Mouse (Mus musculus): ENCODE measurements at regions not wholly inside any gene's neighbourhood (a gene's known extent, or its start where the extent isn't known, plus 50 kb on each side); places are given as distances from the start of the nearest gene placed in this dataset.
A peak's percentile ranks its signal among the peaks of the same experiment; 100 is the strongest.

DNA sequence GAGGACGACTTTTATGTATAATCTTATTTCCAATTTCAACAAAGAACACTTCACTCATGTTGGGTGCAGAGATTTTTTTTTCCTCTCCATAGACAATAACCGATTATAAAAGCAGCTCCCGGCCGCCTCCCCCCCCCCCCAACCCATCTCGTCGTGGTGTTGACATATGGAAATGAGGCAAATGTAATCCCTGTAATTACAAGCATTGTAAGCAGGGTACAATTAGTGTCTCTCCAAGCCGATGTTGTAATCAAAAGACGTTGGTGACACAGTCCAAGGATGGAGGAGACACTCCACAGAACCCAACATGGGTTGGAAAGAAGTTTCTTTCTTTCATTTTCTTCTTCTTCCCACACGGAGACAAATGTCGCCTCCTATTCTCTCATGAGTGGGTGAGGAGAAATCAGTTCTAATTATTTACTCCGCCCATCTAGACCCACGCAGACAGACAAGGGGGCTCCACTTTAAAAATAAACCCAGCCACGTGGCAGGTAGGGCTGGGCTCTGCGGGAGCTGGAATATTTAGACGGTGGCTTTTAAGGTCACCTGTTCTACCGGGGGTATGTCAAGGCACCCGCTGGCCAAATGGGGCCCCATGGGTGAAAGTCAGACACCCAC lies 110.0 kb downstream of the Gm26897 start:
- Histone ChIP-seq H3K27me3 (ENCODE audit: poor library complexity, severe bottlenecking) (peaks cover 71% of the 10 kb centered on the region), H3K4me3 (peak overlapping the region; percentile 14), H3K36me3 (replicated peaks) (no peaks in the 10 kb centered on the region), H3K27ac (peak overlapping the region; percentile 75; the same call in 1 of the 2 replicates), H3K4me1 (peaks cover 34% of the 10 kb centered on the region), H3K9me3 (no peaks in the 10 kb centered on the region)
- WGBS: 37% methylated on average over 17 of the region's 17 CpGs
- DNase-seq (ENCODE audit: extremely low spot score, low spot score): no peak

- no peaks in the 10 kb centered on the region for H3K36me3 ChIP-seq (replicated peaks)
- H3K4me1 ChIP-seq: peaks cover 34% of the 10 kb centered on the region
- H3K27me3 ChIP-seq (ENCODE audit: poor library complexity, severe bottlenecking): peaks cover 63% of the 10 kb centered on the region
- no peak for DNase-seq (ENCODE audit: extremely low spot score, low spot score)
- H3K4me3 ChIP-seq: no peak overlapping the region
- H3K9me3 ChIP-seq: no peaks in the 10 kb centered on the region
- H3K27ac ChIP-seq: peak overlapping the region; percentile 75
- WGBS: 46% methylated on average over 3 of the region's 3 CpGs
Observed at GRCm38 (mm10) chr5:111844528-111844927, 110.8 kb downstream of the Gm26897 start.

DNA sequence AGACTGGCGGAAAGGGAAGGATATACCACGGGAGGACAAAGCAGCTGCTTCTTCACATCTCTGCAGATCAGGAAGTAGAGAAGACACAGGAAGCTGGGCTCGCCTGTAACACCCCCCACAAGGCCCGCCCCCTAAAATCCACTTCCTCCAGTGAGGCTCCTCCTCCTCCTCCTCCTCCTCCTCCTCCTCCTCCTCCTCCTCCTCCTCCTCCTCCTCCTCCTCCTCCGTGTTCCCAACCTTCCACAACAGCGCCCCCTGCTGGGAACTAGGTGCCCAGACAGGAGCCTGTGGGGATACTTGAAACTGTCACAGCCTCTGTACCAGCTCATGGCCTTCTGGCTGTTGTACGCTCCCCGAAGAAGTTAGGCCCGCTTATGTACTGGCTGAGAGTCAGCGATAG lies 115.2 kb downstream of the Gm26897 start:
- Histone ChIP-seq H3K36me3 (replicated peaks) (no peaks in the 10 kb centered on the region), H3K27ac (no peak overlapping the region), H3K9me3 (no peaks in the 10 kb centered on the region), H3K4me1 (peaks cover 30% of the 10 kb centered on the region), H3K27me3 (ENCODE audit: poor library complexity, severe bottlenecking) (peaks cover 33% of the 10 kb centered on the region), H3K4me3 (no peak overlapping the region)
- 84% methylated on average over 9 of the region's 10 CpGs for WGBS
- DNase-seq (ENCODE audit: extremely low spot score, low spot score): no peak

DNA sequence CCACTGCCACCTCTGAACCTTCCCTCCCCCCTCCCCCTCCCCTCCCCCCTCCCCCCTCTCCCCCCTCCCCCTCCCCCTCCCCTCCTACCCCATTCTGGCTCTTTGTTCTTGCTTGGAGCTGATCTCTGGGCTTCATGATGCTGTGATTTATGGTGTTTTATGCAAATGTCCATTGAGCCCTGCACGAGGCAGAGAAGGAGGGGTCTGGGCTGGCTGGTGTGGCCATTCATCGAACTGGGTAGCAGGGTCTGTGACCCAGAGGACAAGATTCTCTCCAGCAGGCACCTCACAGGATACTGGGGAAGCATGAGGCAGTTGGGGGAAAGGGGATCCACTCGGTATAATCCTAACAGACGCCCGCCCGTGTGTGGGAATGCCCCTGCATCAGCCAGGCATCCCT lies 119.0 kb downstream of the Gm26897 start:
- no peak overlapping the region for H3K4me3 ChIP-seq
- WGBS: 60% methylated on average over 6 of the region's 6 CpGs
- H3K27me3 ChIP-seq (ENCODE audit: poor library complexity, severe bottlenecking): peaks cover 20% of the 10 kb centered on the region; the same call in 1 of the 2 replicates
- no peaks in the 10 kb centered on the region for H3K36me3 ChIP-seq (replicated peaks)
- no peak for DNase-seq (ENCODE audit: extremely low spot score, low spot score)
- H3K27ac ChIP-seq: peak overlapping the region; percentile 69; the same call in 1 of the 2 replicates
- H3K9me3 ChIP-seq: no peaks in the 10 kb centered on the region
- peaks cover 35% of the 10 kb centered on the region for H3K4me1 ChIP-seq

DNA sequence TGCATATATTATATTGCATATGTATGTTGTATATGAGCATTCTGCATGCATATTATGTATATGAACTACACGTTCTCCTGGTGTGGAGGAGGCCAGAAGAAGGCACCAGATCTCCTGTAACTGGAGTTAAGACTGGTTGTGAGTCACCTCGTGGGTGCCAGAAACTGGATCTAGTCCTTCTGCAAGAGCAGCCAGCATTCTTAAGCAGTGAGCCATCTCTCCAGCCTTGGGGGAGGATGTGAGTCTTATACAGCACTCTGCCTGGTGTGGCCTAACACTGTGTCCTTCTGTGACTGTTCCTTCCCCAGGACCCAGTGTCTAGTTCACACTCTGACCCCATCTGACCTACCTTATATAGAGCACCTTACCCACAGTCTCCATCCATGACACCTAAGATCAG lies 121.6 kb downstream of the Gm26897 start:
- Histone ChIP-seq H3K4me1 (peaks cover 45% of the 10 kb centered on the region), H3K4me3 (no peak overlapping the region), H3K27me3 (ENCODE audit: poor library complexity, severe bottlenecking) (peaks cover 26% of the 10 kb centered on the region; the same call in 1 of the 2 replicates), H3K36me3 (replicated peaks) (no peaks in the 10 kb centered on the region), H3K27ac (no peak overlapping the region), H3K9me3 (0 out of 2 replicates have a peak, but pooled peaks cover 2% of the 10 kb centered on the region)
- DNase-seq (ENCODE audit: extremely low spot score, low spot score): no peak
- 75% methylated on average over 2 of the region's 2 CpGs for WGBS

DNA sequence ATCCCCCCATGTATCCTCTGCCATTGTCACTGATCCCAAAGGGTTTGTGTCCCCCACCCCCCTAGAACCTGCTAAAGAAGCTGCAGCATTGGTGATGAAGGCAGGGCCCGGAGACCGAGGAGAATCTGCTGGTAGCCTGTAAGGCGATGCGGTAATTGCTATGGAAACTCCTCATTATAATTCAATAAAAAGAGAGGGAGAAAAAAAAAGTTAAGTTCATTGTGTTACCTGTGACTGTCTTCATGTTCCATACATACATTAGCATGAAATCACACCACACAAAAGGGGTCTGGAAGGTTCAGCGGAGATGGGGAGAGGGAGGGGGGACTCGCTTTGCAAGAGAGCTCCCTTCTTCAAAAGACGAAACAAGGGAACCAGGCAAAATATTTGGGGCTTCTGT lies 123.5 kb downstream of the Gm26897 start:
- H3K27ac ChIP-seq: peak overlapping the region; percentile 51
- H3K27me3 ChIP-seq (ENCODE audit: poor library complexity, severe bottlenecking): peaks cover 19% of the 10 kb centered on the region; the same call in 1 of the 2 replicates
- DNase-seq (ENCODE audit: extremely low spot score, low spot score): no peak
- H3K4me1 ChIP-seq: peaks cover 44% of the 10 kb centered on the region
- no peak overlapping the region for H3K4me3 ChIP-seq
- peaks cover 2% of the 10 kb centered on the region; the same call in 1 of the 2 replicates for H3K9me3 ChIP-seq
- WGBS: 80% methylated on average over 7 of the region's 7 CpGs
- H3K36me3 ChIP-seq (replicated peaks): no peaks in the 10 kb centered on the region

GRCm38 (mm10) chr5:111860436-111860835 lies 126.7 kb downstream of the Gm26897 start:
- Histone ChIP-seq H3K4me1 (peaks cover 24% of the 10 kb centered on the region), H3K36me3 (replicated peaks) (no peaks in the 10 kb centered on the region), H3K27me3 (ENCODE audit: poor library complexity, severe bottlenecking) (peaks cover 22% of the 10 kb centered on the region; the same call in 1 of the 2 replicates), H3K4me3 (no peak overlapping the region), H3K27ac (no peak overlapping the region), H3K9me3 (peaks cover 2% of the 10 kb centered on the region; the same call in 1 of the 2 replicates)
- DNase-seq (ENCODE audit: extremely low spot score, low spot score): no peak
- 88% methylated on average over 1 of the region's 1 CpGs for WGBS

DNA sequence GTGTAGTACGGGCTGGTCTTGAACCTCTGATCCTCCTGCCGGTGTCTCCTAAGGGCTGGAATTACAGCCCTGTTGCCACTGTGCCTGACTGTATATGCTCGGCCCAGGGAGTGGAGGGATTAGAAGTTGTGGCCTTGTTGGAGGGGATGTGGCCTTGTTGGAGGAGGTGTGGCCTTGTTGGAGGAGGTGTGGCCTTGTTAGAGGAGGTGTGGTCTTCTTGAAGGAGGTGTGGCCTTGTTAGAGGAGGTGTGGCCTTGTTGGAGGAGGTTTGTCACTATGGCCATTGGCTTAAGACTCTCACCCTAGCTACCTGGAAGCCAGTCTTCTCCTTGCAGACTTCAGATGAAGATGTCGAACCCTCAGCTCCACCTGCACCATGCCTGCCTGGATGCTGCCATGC lies 128.6 kb downstream of the Gm26897 start:
- WGBS: 88% methylated on average over 4 of the region's 4 CpGs

DNA sequence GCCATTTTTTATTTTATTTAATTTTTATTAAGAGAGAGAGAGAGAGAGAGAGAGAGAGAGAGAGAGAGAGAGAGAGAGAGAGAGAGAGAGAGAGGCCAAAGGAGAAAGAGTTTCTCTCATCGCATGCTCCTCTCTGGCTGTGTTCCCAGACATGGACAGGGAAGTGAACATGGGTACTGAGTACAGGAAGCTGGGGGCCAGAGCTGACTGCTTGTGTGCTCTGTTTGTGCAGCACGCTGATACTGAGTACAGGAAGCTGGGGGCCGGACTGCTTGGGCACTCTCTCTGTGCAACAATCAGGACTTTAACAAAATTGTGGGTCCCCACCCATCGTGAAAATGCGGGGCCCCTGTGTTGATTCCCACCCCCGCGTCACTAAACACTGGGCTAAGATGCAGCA lies 130.2 kb downstream of the Gm26897 start:
- 83% methylated on average over 7 of the region's 7 CpGs for WGBS
- Histone ChIP-seq H3K27ac (no peak overlapping the region), H3K4me1 (0 out of 2 replicates have a peak, but pooled peaks cover 3% of the 10 kb centered on the region)

More for the DNA sequence above, 128.6 kb downstream of the Gm26897 start:
- Histone ChIP-seq H3K4me3 (no peak overlapping the region), H3K27me3 (ENCODE audit: poor library complexity, severe bottlenecking) (peaks cover 25% of the 10 kb centered on the region; the same call in 1 of the 2 replicates), H3K9me3 (peaks cover 2% of the 10 kb centered on the region; the same call in 1 of the 2 replicates), H3K27ac (no peak overlapping the region), H3K36me3 (replicated peaks) (no peaks in the 10 kb centered on the region), H3K4me1 (peaks cover 13% of the 10 kb centered on the region)
- DNase-seq (ENCODE audit: extremely low spot score, low spot score): no peak

DNA sequence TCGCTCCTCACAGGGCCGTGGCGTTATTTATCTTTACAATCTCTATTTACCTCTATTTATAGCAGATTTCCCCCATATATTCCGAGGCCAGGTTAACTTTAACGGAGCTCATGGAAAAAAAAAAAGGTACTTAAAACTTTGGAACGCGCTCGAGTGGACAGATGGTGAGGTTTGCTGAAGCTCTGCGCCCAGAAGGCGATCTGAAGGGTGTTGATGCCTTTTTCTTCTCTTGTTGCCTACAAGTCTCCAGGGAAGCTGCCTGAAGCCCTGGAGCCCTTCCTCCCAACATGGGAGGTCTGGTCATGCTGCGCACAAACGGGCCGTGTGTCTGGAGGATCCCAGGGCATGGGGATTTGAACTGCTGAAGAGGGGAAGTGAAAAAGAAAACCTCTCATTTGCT lies 130.9 kb downstream of the Gm26897 start:
- WGBS: 88% methylated on average over 13 of the region's 13 CpGs
- H3K27ac ChIP-seq: no peak overlapping the region
- no peak for DNase-seq (ENCODE audit: extremely low spot score, low spot score)
- H3K36me3 ChIP-seq (replicated peaks): no peaks in the 10 kb centered on the region
- H3K9me3 ChIP-seq: peaks cover under 1% of the 10 kb centered on the region; the same call in 1 of the 2 replicates
- 0 out of 2 replicates have a peak, but pooled peaks cover 4% of the 10 kb centered on the region for H3K4me1 ChIP-seq
- H3K27me3 ChIP-seq (ENCODE audit: poor library complexity, severe bottlenecking): peaks cover 29% of the 10 kb centered on the region
- H3K4me3 ChIP-seq: no peak overlapping the region

More for the DNA sequence above, 130.2 kb downstream of the Gm26897 start:
- DNase-seq (ENCODE audit: extremely low spot score, low spot score): no peak
- Histone ChIP-seq H3K27me3 (ENCODE audit: poor library complexity, severe bottlenecking) (peaks cover 29% of the 10 kb centered on the region), H3K36me3 (replicated peaks) (no peaks in the 10 kb centered on the region), H3K9me3 (peaks cover 2% of the 10 kb centered on the region; the same call in 1 of the 2 replicates), H3K4me3 (no peak overlapping the region)

DNA sequence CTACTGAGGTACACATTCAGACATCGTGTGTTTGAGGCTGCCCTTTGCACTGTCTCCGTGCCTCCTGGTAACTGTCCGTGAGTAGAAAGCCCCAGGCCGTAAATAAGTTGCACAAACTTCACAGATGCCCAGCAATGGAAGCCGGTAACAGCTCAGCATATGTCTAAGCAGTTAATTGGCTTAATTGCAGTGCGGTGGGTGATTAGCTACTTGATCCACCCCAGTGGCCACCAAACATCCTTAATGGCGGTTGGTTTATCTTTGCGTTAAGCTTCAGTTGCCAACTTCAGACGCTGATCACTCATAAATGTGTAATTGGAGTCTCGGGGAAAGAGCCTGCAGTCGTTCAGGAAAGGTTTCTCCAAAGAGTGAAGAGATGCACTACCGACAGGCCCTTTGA lies 135.3 kb downstream of the Gm26897 start:
- Histone ChIP-seq H3K27me3 (ENCODE audit: poor library complexity, severe bottlenecking) (peaks cover 29% of the 10 kb centered on the region), H3K27ac (no peak overlapping the region), H3K9me3 (peaks cover 38% of the 10 kb centered on the region), H3K4me1 (0 out of 2 replicates have a peak, but pooled peaks cover 4% of the 10 kb centered on the region), H3K36me3 (replicated peaks) (0 out of 2 replicates have a peak, but pooled peaks cover 4% of the 10 kb centered on the region), H3K4me3 (no peak overlapping the region)
- WGBS: 76% methylated on average over 12 of the region's 12 CpGs
- DNase-seq (ENCODE audit: extremely low spot score, low spot score): no peak

- peak; percentile 62 for DNase-seq (ENCODE audit: extremely low spot score, low spot score)
- H3K4me1 ChIP-seq: peaks cover 31% of the 10 kb centered on the region
- no peaks in the 10 kb centered on the region for H3K36me3 ChIP-seq (replicated peaks)
- H3K4me3 ChIP-seq: peak overlapping the region; percentile 26; the same call in 1 of the 2 replicates
- peaks cover 17% of the 10 kb centered on the region for H3K9me3 ChIP-seq
- H3K27ac ChIP-seq: peak overlapping the region; percentile 81
- 3% methylated on average over 8 of the region's 8 CpGs for WGBS
- H3K27me3 ChIP-seq (ENCODE audit: poor library complexity, severe bottlenecking): no peaks in the 10 kb centered on the region; the same call in 1 of the 2 replicates
Observed at GRCm38 (mm10) chr5:111877165-111877793, 143.6 kb downstream of the Gm26897 start.

- Histone ChIP-seq H3K4me3 (no peak overlapping the region), H3K9me3 (peaks cover 1% of the 10 kb centered on the region; the same call in 1 of the 2 replicates), H3K27ac (no peak overlapping the region), H3K4me1 (peaks cover 31% of the 10 kb centered on the region), H3K36me3 (replicated peaks) (no peaks in the 10 kb centered on the region), H3K27me3 (ENCODE audit: poor library complexity, severe bottlenecking) (peaks cover 2% of the 10 kb centered on the region)
- DNase-seq (ENCODE audit: extremely low spot score, low spot score): no peak
Observed at GRCm38 (mm10) chr5:111879044-111879443, 145.3 kb downstream of the Gm26897 start.
